Mouse (Mus musculus) stomach, postnatal 0 days (tissue): ENCODE measurements around the gene Ola1.

Experiments
- CTCF ChIP-seq: IDR thresholded peaks from 2 replicates; pipeline ENCODE4 v1.5.1; 2016; ENCODE audit warnings: antibody characterized with exemption, low read depth, mild to moderate bottlenecking, moderate library complexity
- EP300 ChIP-seq: optimal IDR thresholded peaks from 2 replicates; pipeline ENCODE3; 2016; ENCODE audit warnings: antibody characterized with exemption

- TF ChIP-seq CTCF, result no peak
- no peak for TF ChIP-seq EP300
Observed at GRCm38 (mm10) chr2:73213871-73214659, 4.7 kb downstream of the Ola1 start.
